Mouse (Mus musculus) bone marrow macrophage, adult 2 months (primary cell): Measurements from ENCODE around the gene 4833423E24Rik.

Experiments
- CTCF ChIP-seq: IDR thresholded peaks from 2 replicates; pipeline ENCODE4 v1.5.1; 2012; ENCODE audit warnings: low read depth, mild to moderate bottlenecking, low read length, moderate library complexity
- POLR2A ChIP-seq: IDR thresholded peaks from 2 replicates; pipeline ENCODE4 v1.6.1; 2012; ENCODE audit warnings: mild to moderate bottlenecking, low read depth, low read length, borderline replicate concordance

DNA sequence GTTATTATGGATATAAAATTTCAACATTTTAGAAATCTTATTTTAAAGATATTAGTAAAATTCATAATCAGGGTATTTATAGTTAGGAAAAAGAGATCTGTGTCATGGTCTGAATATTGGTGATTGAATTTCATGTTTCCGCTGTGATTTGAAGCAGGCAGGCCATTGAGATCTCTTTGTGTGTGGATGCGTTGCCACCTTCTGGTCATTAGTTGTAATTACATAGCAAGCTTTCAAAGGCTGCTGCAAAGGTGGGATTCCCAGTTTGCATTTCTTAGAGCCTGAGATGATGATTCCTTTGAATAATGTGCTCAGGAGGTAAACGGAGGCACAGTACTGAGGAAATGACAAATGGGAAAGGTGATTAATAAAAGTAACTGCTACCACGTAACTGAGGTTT is 42.4 kb upstream of the 4833423E24Rik start:
- TF ChIP-seq POLR2A = no peak
- TF ChIP-seq CTCF = no peak
